Mouse (Mus musculus) liver (tissue): ENCODE measurements around the gene Letm1.

Source experiments
- DNase-seq: peaks from one replicate; pipeline ENCODE4 v3.0.0-alpha.2; 2020; ENCODE audit warnings: mixed read lengths

Gene Letm1

GRCm38 (mm10) chr5:33737903-33738321 is 44.7 kb downstream of the Letm1 start:
- DNase-seq = peak; percentile 73

- DNase-seq = no peak
Measured at GRCm38 (mm10) chr5:33736230-33736629, 46.4 kb downstream of the Letm1 start.

- no peak for DNase-seq
Measured at GRCm38 (mm10) chr5:33735412-33736092, 47.1 kb downstream of the Letm1 start.

GRCm38 (mm10) chr5:33733837-33734236 is 48.8 kb downstream of the Letm1 start:
- DNase-seq = no peak

GRCm38 (mm10) chr5:33731051-33731450 is 51.6 kb downstream of the Letm1 start:
- DNase-seq = no peak

GRCm38 (mm10) chr5:33730516-33730915 is 52.1 kb downstream of the Letm1 start:
- no peak for DNase-seq

- DNase-seq = no peak
Measured at GRCm38 (mm10) chr5:33728841-33729240, 53.8 kb downstream of the Letm1 start.

- no peak for DNase-seq
Measured at GRCm38 (mm10) chr5:33726891-33727290, 55.7 kb downstream of the Letm1 start.

- no peak for DNase-seq
Measured at GRCm38 (mm10) chr5:33726081-33726647, 56.5 kb downstream of the Letm1 start.

- no peak for DNase-seq
Measured at GRCm38 (mm10) chr5:33723641-33724465, 58.8 kb downstream of the Letm1 start.

GRCm38 (mm10) chr5:33723019-33723640 is 59.5 kb downstream of the Letm1 start:
- DNase-seq = no peak

GRCm38 (mm10) chr5:33722266-33723018 is 60.2 kb downstream of the Letm1 start:
- no peak for DNase-seq

- DNase-seq = peak; percentile 74
Measured at GRCm38 (mm10) chr5:33721541-33722265, 60.9 kb downstream of the Letm1 start, which contains the start of gene Fgfr3. Gene Fgfr3, plus strand, starts transcription at chr5:33721674.

GRCm38 (mm10) chr5:33720852-33721490 is 61.6 kb downstream of the Letm1 start:
- DNase-seq = no peak

- DNase-seq = no peak
Measured at GRCm38 (mm10) chr5:33718460-33718859, 64.2 kb downstream of the Letm1 start.

GRCm38 (mm10) chr5:33716467-33716866 is 66.2 kb downstream of the Letm1 start:
- DNase-seq = no peak

GRCm38 (mm10) chr5:33715182-33715581 is 67.4 kb downstream of the Letm1 start:
- no peak for DNase-seq

- no peak for DNase-seq
Measured at GRCm38 (mm10) chr5:33712550-33712949, 70.1 kb downstream of the Letm1 start.

- no peak for DNase-seq
Measured at GRCm38 (mm10) chr5:33709037-33709436, 73.6 kb downstream of the Letm1 start.

GRCm38 (mm10) chr5:33707163-33707562 is 75.5 kb downstream of the Letm1 start:
- DNase-seq = no peak

GRCm38 (mm10) chr5:33706350-33706629 is 76.3 kb downstream of the Letm1 start:
- DNase-seq = no peak
